Mouse (Mus musculus): Measurements from ENCODE around the gene Actrt1.

Gene Actrt1

GRCm38 (mm10) chrX:46328707-46329106 is at the start of gene Actrt1:
Gene Actrt1 (plus strand): TSS chrX:46329007.
- no peak for DNase-seq (ENCODE audit: low spot score)

- DNase-seq (ENCODE audit: low spot score), result no peak
Measured at GRCm38 (mm10) chrX:46331463-46332115, 2.8 kb downstream of the Actrt1 start.
